Mouse (Mus musculus): ENCODE results near the gene Nxpe2.

DNA sequence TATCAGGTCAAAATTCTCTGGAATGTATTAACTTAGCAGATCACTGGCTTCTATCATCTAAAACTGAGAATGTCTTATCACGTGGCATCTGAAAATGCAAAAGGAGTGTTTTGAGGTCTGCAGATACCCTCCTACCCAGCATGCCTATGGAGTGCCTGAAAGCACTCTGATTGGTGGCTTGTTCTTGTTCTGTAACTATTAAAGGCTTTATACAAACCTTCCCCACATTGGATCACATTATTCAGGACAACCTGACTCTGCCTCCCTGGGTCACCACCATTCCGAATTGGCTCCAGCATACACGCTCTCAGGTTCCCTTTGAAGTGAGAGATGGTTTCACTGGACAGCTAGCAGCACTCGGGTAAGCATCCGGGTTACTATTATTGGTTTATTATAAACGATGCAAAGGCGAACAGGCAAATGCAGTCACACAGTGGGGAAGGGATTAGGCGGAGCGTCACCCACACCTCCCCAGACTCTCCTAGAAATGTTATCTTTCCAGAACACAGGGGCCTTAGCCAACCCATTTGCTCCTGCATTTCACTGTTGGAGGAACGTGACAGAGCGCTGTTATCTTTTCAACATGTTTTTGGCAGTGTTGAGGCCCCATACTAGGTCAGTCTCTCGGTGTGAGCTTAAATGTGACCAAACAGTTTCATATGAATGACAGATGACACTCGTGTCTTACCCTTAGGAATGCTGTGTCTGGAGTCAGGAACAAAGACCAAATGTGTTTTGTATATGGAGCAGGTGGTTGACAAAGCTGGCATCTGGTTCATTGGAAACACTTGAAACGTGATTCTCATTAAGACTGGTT, 8.8 kb upstream of the Nxpe2 start:
- TF ChIP-seq CTCF (IDR thresholded peaks at IDR 0.05; ENCODE audit: extremely low read depth, insufficient read depth, low read length) (no peak), POLR2A (IDR thresholded peaks at IDR 0.05; ENCODE audit: extremely low read depth, insufficient read depth, low read length) (no peak)
